Mouse (Mus musculus) E14TG2a.4 (cell line): ENCODE results near the gene Rrnad1.

ENCODE experiments used
- CTCF ChIP-seq: conservative IDR thresholded peaks from 2 replicates; pipeline ENCODE4 v1.5.1; 2014; ENCODE audit warnings: low read length
- NANOG ChIP-seq: IDR thresholded peaks from 2 replicates; pipeline ENCODE4 v1.6.1; 2014; ENCODE audit warnings: borderline replicate concordance, low read length, mixed read lengths

GRCm38 (mm10) chr3:87960191-87960585 lies 29.7 kb upstream of the Rrnad1 start:
- no peak for TF ChIP-seq CTCF
- TF ChIP-seq NANOG: no peak
